Mouse (Mus musculus): ENCODE measurements around the gene Ell2.

DNA sequence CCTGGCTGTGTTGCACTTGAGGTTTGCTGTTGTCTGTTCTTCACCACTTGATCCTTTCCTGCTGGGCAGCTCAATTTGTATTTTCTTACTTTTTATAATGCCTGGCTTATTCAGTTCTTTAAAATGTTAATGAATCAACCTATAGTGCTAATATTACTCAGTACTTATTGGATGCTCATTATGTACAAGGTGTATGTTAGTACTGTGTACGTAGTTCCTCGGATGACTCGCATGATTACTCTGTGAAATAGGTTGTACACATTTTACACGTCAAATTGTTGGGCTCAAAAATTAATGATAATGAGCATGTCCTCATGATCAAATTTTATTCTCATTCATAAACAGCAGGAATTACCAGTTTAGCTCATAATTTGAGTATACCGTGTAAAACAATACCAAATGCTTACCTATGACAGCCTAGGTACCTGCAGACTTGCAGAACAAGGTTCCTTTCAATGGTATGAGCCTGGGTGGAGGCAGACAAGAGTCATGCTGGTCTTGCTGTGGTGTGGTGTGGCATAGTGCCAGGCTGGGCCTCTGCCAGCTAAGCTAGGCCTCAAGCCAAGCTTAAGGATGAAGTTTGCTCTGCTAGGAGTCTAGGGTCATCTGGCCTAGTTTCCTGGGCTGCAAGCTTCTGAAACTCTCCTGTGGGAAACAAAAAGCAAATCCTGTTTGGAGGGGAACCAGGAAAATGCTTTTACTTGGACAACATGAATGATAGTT is 45.8 kb downstream of the Ell2 start:
- no peak for TF ChIP-seq POLR2A (IDR thresholded peaks at IDR 0.05; ENCODE audit: insufficient read depth, low read length)
- no peak for TF ChIP-seq CTCF (IDR thresholded peaks at IDR 0.05; ENCODE audit: low read depth, low read length)
- no peak for TF ChIP-seq EP300 (IDR thresholded peaks at IDR 0.05; ENCODE audit: insufficient read depth, low read depth, low read length)
